Mouse (Mus musculus): ENCODE measurements around the gene Trappc6a.

GRCm38 (mm10) chr7:19483281-19483680 is 24.9 kb upstream of the Trappc6a start:
- TF ChIP-seq POLR2A (IDR thresholded peaks at IDR 0.05; ENCODE audit: low read depth, low read length) (no peak), CTCF (IDR thresholded peaks at IDR 0.05; ENCODE audit: extremely low read depth, insufficient read depth, insufficient read length, insufficient replicate concordance) (no peak)
